Mouse (Mus musculus): Measurements from ENCODE around the gene Sall1.

The Sall1 gene

GRCm38 (mm10) chr8:89043940-89044339 lies at the start of gene Sall1:
Sall1 (minus strand) TSS chr8:89044162.
- DNase-seq, result no peak

- no peak for DNase-seq
Observed at GRCm38 (mm10) chr8:89089916-89090315, 46.0 kb upstream of the Sall1 start.

- DNase-seq, result no peak
Observed at GRCm38 (mm10) chr8:89079147-89079546, 35.2 kb upstream of the Sall1 start.

- DNase-seq, result no peak
Observed at GRCm38 (mm10) chr8:89072968-89073382, 29.0 kb upstream of the Sall1 start.

GRCm38 (mm10) chr8:89067499-89067898 lies 23.5 kb upstream of the Sall1 start:
- DNase-seq, result no peak

GRCm38 (mm10) chr8:89064042-89064441 lies 20.1 kb upstream of the Sall1 start:
- no peak for DNase-seq

GRCm38 (mm10) chr8:89063366-89064040 lies 19.5 kb upstream of the Sall1 start:
- DNase-seq, result no peak

- no peak for DNase-seq
Observed at GRCm38 (mm10) chr8:89060717-89061116, 16.8 kb upstream of the Sall1 start.

GRCm38 (mm10) chr8:89059507-89059906 lies 15.5 kb upstream of the Sall1 start:
- no peak for DNase-seq

- no peak for DNase-seq
Observed at GRCm38 (mm10) chr8:89052880-89053279, 8.9 kb upstream of the Sall1 start.

- DNase-seq, result no peak
Observed at GRCm38 (mm10) chr8:89046639-89047348, 2.8 kb upstream of the Sall1 start.

- no peak for DNase-seq
Observed at GRCm38 (mm10) chr8:89046226-89046625, 2.3 kb upstream of the Sall1 start.

- no peak for DNase-seq
Observed at GRCm38 (mm10) chr8:89045726-89046125, 1.8 kb upstream of the Sall1 start.

- DNase-seq, result no peak
Observed at GRCm38 (mm10) chr8:89045218-89045601, 1.2 kb upstream of the Sall1 start.

- no peak for DNase-seq
Observed at GRCm38 (mm10) chr8:89044511-89045217, 702 bp upstream of the Sall1 start.

- DNase-seq, result no peak
Observed at GRCm38 (mm10) chr8:89043371-89043841, 556 bp downstream of the Sall1 start.

GRCm38 (mm10) chr8:89042560-89043370 lies 1.2 kb downstream of the Sall1 start:
- no peak for DNase-seq

- DNase-seq, result no peak
Observed at GRCm38 (mm10) chr8:89042118-89042460, 1.9 kb downstream of the Sall1 start.

- DNase-seq, result no peak
Observed at GRCm38 (mm10) chr8:89041421-89042117, 2.4 kb downstream of the Sall1 start.

- DNase-seq, result no peak
Observed at GRCm38 (mm10) chr8:89040751-89041420, 3.1 kb downstream of the Sall1 start.

- DNase-seq, result no peak
Observed at GRCm38 (mm10) chr8:89039890-89040289, 4.1 kb downstream of the Sall1 start.

- no peak for DNase-seq
Observed at GRCm38 (mm10) chr8:89038920-89039319, 5.0 kb downstream of the Sall1 start.
